9 mouse cellular contexts compared by ENCODE assay signal in genomic region chrX:11840319-11841035, GRCm38 (mm10).
DNase-seq lines count a peak whose midpoint lies in the region; ATAC-seq and TF ChIP-seq lines count a peak whose summit lies in the region.
"Had no signal": no experiment of that assay in that cellular context is flagged by ENCODE, and none has a peak within 500 bp of the region (broad histone marks: within the 10 kb centered on the region; RNA-seq: fewer than 3 reads in every experiment).

No protein-coding gene starts in this region.

- peaks cover 9% of the 10 kb centered on the region for H3K4me1 ChIP-seq in lung, embryonic 16.5 days (replicated peaks; ENCODE audit: control insufficient read depth, insufficient read depth, low read length)
- H3K4me1 ChIP-seq in small intestine, adult 2 months (ENCODE audit: control insufficient read depth, insufficient read depth, insufficient read length, low read length) = no peaks in the 10 kb centered on the region; the same call in 1 of the 2 replicates
- H3K4me1 ChIP-seq in midbrain, embryonic 13.5 days (replicated peaks) = 0 out of 2 replicates have a peak, but pooled peaks cover 11% of the 10 kb centered on the region
- H3K4me1 ChIP-seq in forebrain, postnatal 0 days (ENCODE audit: insufficient read depth) = no peaks in the 10 kb centered on the region
- H3K4me1 ChIP-seq: limb, embryonic 15.5 days had no signal

- DNase-seq in lung, postnatal 14 days = no peak
- peak; percentile 44 for DNase-seq in gastrocnemius, adult 18-20 months (ENCODE audit: low spot score)
- peak; percentile 29 to 48 for DNase-seq in heart, postnatal 14 days
- no peak for DNase-seq in forebrain, postnatal 0 days

- peak; percentile 86 for ATAC-seq in lung, embryonic 16.5 days (ENCODE audit: low read depth)
- ATAC-seq in midbrain, embryonic 13.5 days = no peak
- ATAC-seq in forebrain, postnatal 0 days = no peak

- no peak overlapping the region for H3K9ac ChIP-seq in lung, embryonic 16.5 days (ENCODE audit: low read length)
- no peak overlapping the region for H3K9ac ChIP-seq in midbrain, embryonic 13.5 days (replicated peaks)
- H3K9ac ChIP-seq in forebrain, postnatal 0 days = no peak overlapping the region
- H3K9ac ChIP-seq: limb, embryonic 15.5 days; stomach, embryonic 15.5 days had no signal

- H3K4me3 ChIP-seq in lung, embryonic 16.5 days (ENCODE audit: low read length) = no peak overlapping the region
- no peak overlapping the region for H3K4me3 ChIP-seq in small intestine, adult 2 months (ENCODE audit: low read depth, low read length)
- H3K4me3 ChIP-seq in midbrain, embryonic 13.5 days (replicated peaks) = no peak overlapping the region
- no peak overlapping the region for H3K4me3 ChIP-seq in forebrain, postnatal 0 days (ENCODE audit: low read depth, low read length)
- H3K4me3 ChIP-seq: limb, embryonic 15.5 days; stomach, embryonic 15.5 days had no signal

- 43% methylated on average over 10 of the region's 11 CpGs for WGBS in lung, embryonic 16.5 days
- 69% methylated on average over 11 of the region's 11 CpGs for WGBS in small intestine, adult 2 months
- WGBS in midbrain, embryonic 13.5 days = 50% methylated on average over 11 of the region's 11 CpGs
- WGBS in forebrain, postnatal 0 days = 61% methylated on average over 11 of the region's 11 CpGs

- no peak overlapping the region for H3K4me2 ChIP-seq in lung, embryonic 16.5 days (ENCODE audit: low read depth, low read length)
- H3K4me2 ChIP-seq in midbrain, embryonic 13.5 days (replicated peaks) = no peak overlapping the region
- H3K4me2 ChIP-seq in forebrain, postnatal 0 days (ENCODE audit: low read depth) = no peak overlapping the region
- H3K4me2 ChIP-seq: limb, embryonic 15.5 days; stomach, embryonic 15.5 days had no signal

- no peak for TF ChIP-seq POLR2A in small intestine, adult 2 months (IDR thresholded peaks at IDR 0.05; ENCODE audit: low read depth, low read length)

- no peaks in the 10 kb centered on the region for H3K27me3 ChIP-seq in lung, embryonic 16.5 days (ENCODE audit: control insufficient read depth, insufficient read depth, low read depth, low read length)
- no peaks in the 10 kb centered on the region for H3K27me3 ChIP-seq in small intestine, adult 2 months (ENCODE audit: control insufficient read depth, insufficient read depth, low read length)
- peaks cover 12% of the 10 kb centered on the region; the same call in 1 of the 2 replicates for H3K27me3 ChIP-seq in midbrain, embryonic 13.5 days
- no peaks in the 10 kb centered on the region for H3K27me3 ChIP-seq in forebrain, postnatal 0 days (ENCODE audit: insufficient read depth, low read length)
- H3K27me3 ChIP-seq: stomach, embryonic 15.5 days had no signal

- H3K9me3 ChIP-seq in lung, embryonic 16.5 days (ENCODE audit: control insufficient read depth, low read length) = no peaks in the 10 kb centered on the region
- no peaks in the 10 kb centered on the region for H3K9me3 ChIP-seq in midbrain, embryonic 13.5 days
- no peaks in the 10 kb centered on the region for H3K9me3 ChIP-seq in forebrain, postnatal 0 days (ENCODE audit: low read length)
- H3K9me3 ChIP-seq: limb, embryonic 15.5 days; stomach, embryonic 15.5 days had no signal

- no peak for TF ChIP-seq CTCF in small intestine, adult 2 months (IDR thresholded peaks at IDR 0.05; ENCODE audit: extremely low read depth, insufficient read length, insufficient replicate concordance, low read depth, low read length)
- no peak for TF ChIP-seq CTCF in forebrain, postnatal 0 days (IDR thresholded peaks at IDR 0.05; ENCODE audit: low read depth)

- no peaks in the 10 kb centered on the region for H3K36me3 ChIP-seq in lung, embryonic 16.5 days (ENCODE audit: control insufficient read depth, insufficient read depth, low read length)
- no peaks in the 10 kb centered on the region for H3K36me3 ChIP-seq in small intestine, adult 2 months (ENCODE audit: control insufficient read depth, insufficient read depth, low read length)
- H3K36me3 ChIP-seq in midbrain, embryonic 13.5 days = no peaks in the 10 kb centered on the region
- no peaks in the 10 kb centered on the region for H3K36me3 ChIP-seq in forebrain, postnatal 0 days (ENCODE audit: insufficient read depth)
- H3K36me3 ChIP-seq: limb, embryonic 15.5 days; stomach, embryonic 15.5 days had no signal

- H3K27ac ChIP-seq in lung, embryonic 16.5 days (ENCODE audit: low read length) = peak overlapping the region; percentile 75
- peak overlapping the region; percentile 35; the same call in 1 of the 2 replicates for H3K27ac ChIP-seq in small intestine, adult 2 months (ENCODE audit: insufficient read depth, low read depth, low read length)
- no peak overlapping the region for H3K27ac ChIP-seq in midbrain, embryonic 13.5 days
- H3K27ac ChIP-seq in forebrain, postnatal 0 days (ENCODE audit: low read depth, low read length) = no peak overlapping the region
- H3K27ac ChIP-seq: limb, embryonic 15.5 days had no signal

- intact Hi-C loops in heart, postnatal 14 days (cut with DNase I) = no loop called here

Comparison
In these comparisons a context has a peak if more than half of its experiments do, and no peak if none do; other contexts are left out.
1. H3K27ac ChIP-seq: peak in lung, embryonic 16.5 days (single experiment) and small intestine, adult 2 months (single experiment); none in midbrain, embryonic 13.5 days (single experiment) and forebrain, postnatal 0 days (single experiment).
2. DNase-seq: peak in gastrocnemius, adult 18-20 months (single experiment) and heart, postnatal 14 days (2 of 2); none in lung, postnatal 14 days (single experiment) and forebrain, postnatal 0 days (single experiment).